Mouse (Mus musculus): ENCODE results near the gene Wnt10b.

GRCm38 (mm10) chr15:98808651-98809134 is 30.7 kb upstream of the Wnt10b start:
- TF ChIP-seq POLR2A (IDR thresholded peaks at IDR 0.05; ENCODE audit: borderline replicate concordance, low read depth, low read length) (no peak), CTCF (IDR thresholded peaks at IDR 0.05; ENCODE audit: low read depth, low read length) (no peak)
